Mouse (Mus musculus) limb, embryonic 10.5 days (tissue): ENCODE measurements around the gene Gpbp1. TPM values are rescaled to one million over a fixed set of nuclear protein-coding genes. Genes with fewer than 3 reads are reported as not detected.

Experiments
- DNase-seq: peaks from one replicate; pipeline ENCODE4 v3.0.0-alpha.2; 2017; ENCODE audit warnings: low spot score
- H3K27ac ChIP-seq: fragments of 300-500 bp; sonication (generic); 2 replicates; pipeline ENCODE4 v1.5.1; 2016; ENCODE audit warnings: mild to moderate bottlenecking
- H3K27me3 ChIP-seq: fragments of 300-500 bp; sonication (generic); 2 replicates; pipeline ENCODE4 v1.6.1; 2016; ENCODE audit warnings: low read depth, mild to moderate bottlenecking; ENCODE audit not compliant: poor library complexity, severe bottlenecking
- H3K36me3 ChIP-seq: fragments of 300-500 bp; sonication (generic); 2 replicates; pipeline ENCODE4 v1.6.1; 2016; ENCODE audit warnings: mild to moderate bottlenecking, moderate library complexity
- H3K4me1 ChIP-seq: fragments of 300-500 bp; sonication (generic); 2 replicates; pipeline ENCODE4 v1.6.1; 2016
- H3K4me3 ChIP-seq: fragments of 300-500 bp; sonication (generic); 2 replicates; pipeline ENCODE4 v1.5.1; 2016; ENCODE audit warnings: mild to moderate bottlenecking, moderate library complexity
- H3K9me3 ChIP-seq: fragments of 300-500 bp; sonication (generic); replicated peaks from 2 replicates; pipeline ENCODE4 v1.6.1; 2016; ENCODE audit warnings: mild to moderate bottlenecking
- WGBS: fragments of 180-500 bp; shearing (Covaris S2); methylation state at CpG from one replicate; pipeline ENCODE4 v1.1.7; 2016; 5-methylcytosine and 5-hydroxymethylcytosine counted together
- polyA plus RNA-seq: library from polyadenylated mRNA; unstranded; fragments of >200 nt; fragmentation: Nextera tagmentation; extraction: Ambion mirVana; gene quantifications from 2 replicates; pipeline ENCODE4 v1.2.1, GENCODE M21; 2016

Gpbp1 gene
- polyA plus RNA-seq, result 75.7 and 95.4 TPM in 2 replicates

DNA sequence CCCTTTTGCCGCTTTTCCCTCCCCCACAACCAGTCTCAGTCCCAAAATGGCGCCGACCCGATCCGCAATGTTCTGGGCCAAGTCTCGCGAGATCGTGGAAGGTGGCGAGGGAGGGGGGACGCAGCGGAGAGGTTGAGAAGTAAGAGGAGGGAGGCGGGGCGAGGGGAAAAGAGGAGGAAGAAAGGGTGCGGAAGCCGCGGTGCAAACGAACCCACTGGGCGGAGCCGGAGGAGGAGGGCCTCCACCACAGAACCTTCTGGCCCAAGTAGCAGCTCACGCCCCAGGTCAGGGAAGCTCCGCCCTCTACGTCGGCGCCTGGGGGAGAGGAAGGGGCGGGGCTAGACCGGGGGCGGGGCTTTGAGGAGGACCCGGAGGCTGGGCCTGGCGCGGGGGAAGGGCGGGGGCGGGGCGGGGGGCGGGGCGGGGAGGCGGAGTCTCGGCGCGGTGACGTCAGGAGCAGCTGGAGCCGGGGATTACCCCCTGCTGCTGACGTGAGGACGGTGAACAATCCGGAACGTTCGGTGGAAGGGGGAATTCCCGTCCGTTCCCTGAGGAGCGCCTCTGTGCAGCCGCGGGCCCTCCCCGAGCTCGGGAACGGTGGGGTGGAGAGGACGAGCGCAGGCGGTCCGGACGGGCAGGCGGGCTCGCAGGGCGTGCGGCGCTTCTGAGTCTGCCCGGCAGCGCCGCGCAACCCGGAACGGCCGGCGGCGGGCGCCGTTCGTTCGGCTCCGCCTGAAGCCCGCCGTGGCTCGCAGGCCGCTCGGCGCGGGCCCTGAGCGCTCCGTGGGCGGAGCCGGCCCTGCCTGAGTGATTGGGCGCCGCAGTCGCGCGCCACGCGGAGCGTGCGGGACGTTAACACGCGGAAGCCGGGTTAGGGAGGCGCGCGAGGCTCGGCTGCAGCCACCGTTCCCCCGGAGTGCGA, at the start of gene Gpbp1:
Gene Gpbp1, minus strand, starts transcription at position 310 of the 922 bp plus-strand sequence.
- Histone ChIP-seq H3K4me3 (peak within 1 kb of the TSS; percentile 94), H3K27me3 (peaks cover 25% of the 10 kb centered on the region), H3K9me3 (no peaks in the 10 kb centered on the region), H3K4me1 (peaks cover 29% of the 10 kb centered on the region), H3K36me3 (peaks cover 12% of the 10 kb centered on the region; the same call in 1 of the 2 replicates), H3K27ac (peak within 1 kb of the TSS; percentile 99)
- peak; percentile 99 for DNase-seq
- WGBS, result under 1% methylated on average over 99 of the region's 109 CpGs

DNA sequence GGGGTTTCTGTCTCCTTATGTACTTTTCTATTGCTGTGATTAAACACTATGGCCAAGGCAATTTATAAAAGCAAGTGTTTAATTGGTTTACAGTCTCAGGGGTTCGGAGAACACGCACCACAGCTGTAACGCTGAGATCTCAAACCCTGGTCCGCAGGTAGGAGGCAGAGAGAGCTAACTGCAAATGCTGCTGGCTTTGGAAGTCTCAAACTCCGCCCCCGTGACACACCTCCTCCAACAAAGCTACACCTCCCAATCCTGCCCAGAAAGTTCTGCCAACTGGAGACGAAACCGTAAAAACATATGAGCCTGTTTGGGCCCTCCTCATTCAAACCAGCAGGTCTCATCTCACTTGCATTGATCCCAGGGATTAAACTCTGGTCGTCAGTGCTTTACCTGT, 47.8 kb upstream of the Gpbp1 start:
- Histone ChIP-seq H3K36me3 (no peaks in the 10 kb centered on the region), H3K4me1 (no peaks in the 10 kb centered on the region), H3K27ac (no peak overlapping the region), H3K4me3 (no peak overlapping the region), H3K27me3 (no peaks in the 10 kb centered on the region), H3K9me3 (no peaks in the 10 kb centered on the region)
- 81% methylated on average over 9 of the region's 9 CpGs for WGBS
- no peak for DNase-seq

DNA sequence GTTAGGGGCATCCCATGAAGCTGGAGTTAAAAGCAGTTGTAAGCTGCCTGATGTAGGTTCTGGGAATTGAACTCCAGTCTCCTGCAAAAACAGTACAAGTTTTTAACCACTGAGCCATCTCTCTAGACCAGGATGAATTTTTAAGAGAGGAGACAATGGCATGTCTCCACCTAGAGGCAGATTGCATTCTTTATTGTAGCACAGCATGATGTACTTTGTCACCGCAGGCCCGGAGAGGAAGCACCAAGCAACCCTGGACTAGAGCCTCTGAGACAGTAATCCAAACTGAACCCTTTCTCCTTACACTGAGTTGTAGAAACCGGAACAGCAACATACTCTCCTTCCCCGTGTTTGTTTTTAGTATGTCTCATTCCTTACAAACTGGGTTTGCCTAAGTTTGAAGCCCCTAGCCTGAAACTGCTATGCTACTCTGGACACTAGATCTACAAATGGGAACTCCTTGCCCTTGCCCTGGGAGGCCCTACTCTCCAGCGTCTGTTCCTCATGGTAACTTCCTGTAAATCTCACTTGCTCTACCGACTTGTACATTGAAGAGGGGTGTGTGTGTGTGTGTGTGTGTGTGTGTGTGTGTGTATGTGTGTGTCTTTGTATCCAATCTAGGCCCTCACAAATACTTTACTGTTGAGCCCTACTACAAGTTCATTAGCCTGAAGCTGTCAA, 46.4 kb upstream of the Gpbp1 start:
- H3K4me3 ChIP-seq, result no peak overlapping the region
- no peak for DNase-seq
- H3K36me3 ChIP-seq, result no peaks in the 10 kb centered on the region
- H3K9me3 ChIP-seq, result no peaks in the 10 kb centered on the region
- no peak overlapping the region for H3K27ac ChIP-seq
- WGBS, result 86% methylated on average over 6 of the region's 6 CpGs
- no peaks in the 10 kb centered on the region for H3K27me3 ChIP-seq
- no peaks in the 10 kb centered on the region for H3K4me1 ChIP-seq

DNA sequence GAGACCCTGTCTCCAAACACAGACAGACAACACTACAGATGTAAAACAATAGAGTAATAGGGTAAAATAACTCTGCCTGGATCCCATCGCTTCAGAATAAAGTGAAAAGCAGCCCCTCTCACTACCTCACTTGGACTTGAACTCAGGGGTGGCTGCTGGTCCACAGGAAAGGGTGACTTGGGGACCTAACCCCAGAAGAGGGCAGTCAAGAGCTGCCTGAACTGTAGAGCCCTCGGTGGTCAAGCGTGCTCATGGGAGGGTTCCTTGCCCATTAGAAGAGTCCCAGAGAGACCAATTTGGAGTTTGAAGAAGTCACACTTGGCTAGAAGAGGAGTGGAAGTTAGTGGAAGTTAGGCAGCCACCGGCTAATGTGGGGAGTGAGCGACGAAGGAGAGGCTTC, 44.2 kb upstream of the Gpbp1 start:
- DNase-seq, result peak; percentile 35

DNA sequence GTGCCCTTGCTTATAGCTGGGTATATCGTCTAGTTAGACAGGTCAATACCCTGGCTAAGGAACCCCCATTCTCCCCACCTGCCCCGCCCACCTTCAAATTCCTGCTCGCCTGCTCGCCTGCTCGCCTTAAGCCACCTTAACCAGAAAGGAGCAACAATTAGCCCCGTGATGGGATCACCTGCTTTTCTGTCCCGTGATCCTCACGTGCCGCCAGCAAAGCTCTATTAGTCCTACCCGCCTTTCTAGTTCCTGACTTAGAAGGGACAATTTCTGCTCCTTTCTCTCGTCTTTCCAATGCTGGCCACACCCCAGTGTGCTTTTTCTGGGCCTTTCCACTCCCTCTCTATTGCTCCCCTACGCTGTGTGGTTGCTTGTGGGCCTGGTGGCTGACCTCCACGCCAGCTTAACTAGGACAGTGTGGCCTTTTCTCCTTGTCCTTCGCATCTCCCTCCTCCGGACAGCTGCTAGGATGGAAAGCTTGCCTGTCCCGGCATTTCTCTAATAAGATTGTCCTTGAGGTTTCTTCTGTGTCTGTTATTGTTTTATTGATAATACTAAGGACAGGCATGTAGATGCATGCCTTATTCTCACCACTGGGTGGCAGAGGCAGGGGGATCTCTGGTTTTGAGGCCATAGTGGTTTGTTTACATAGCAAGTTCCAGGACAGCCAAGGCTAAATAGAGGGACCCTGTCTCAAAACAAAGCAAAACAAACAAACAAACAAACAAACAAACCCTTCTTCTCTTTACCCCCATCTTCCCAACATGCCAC, 42.5 kb upstream of the Gpbp1 start:
- Histone ChIP-seq H3K9me3 (no peaks in the 10 kb centered on the region), H3K4me3 (no peak overlapping the region), H3K36me3 (no peaks in the 10 kb centered on the region), H3K27ac (no peak overlapping the region), H3K4me1 (no peaks in the 10 kb centered on the region), H3K27me3 (no peaks in the 10 kb centered on the region)
- no peak for DNase-seq
- WGBS, result 91% methylated on average over 16 of the region's 16 CpGs

More for the DNA sequence above, 44.2 kb upstream of the Gpbp1 start:
- Histone ChIP-seq H3K9me3 (no peaks in the 10 kb centered on the region), H3K4me3 (no peak overlapping the region), H3K27ac (no peak overlapping the region), H3K4me1 (no peaks in the 10 kb centered on the region), H3K27me3 (no peaks in the 10 kb centered on the region), H3K36me3 (no peaks in the 10 kb centered on the region)
- WGBS, result 69% methylated on average over 6 of the region's 6 CpGs

DNA sequence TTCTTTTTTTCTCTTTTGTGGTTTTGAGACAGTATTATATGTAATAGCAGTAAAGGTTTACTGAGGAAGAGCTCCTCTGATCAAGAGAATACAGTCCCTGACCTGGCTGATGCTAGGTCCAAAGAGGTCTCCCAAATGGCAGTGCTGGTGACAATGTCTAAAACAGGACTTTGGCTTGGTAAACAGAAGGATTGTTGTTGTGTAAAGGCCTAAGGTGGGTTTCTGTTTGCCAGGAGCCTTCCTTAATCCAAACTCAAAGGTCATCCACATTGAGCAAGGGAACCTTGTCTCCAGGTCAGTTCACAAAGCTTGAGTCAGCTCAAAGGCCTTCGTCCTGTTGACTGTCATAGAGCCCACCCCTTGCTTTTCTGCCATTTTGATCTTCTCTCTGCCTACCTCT, 41.8 kb upstream of the Gpbp1 start:
- H3K4me1 ChIP-seq, result no peaks in the 10 kb centered on the region
- no peak overlapping the region for H3K27ac ChIP-seq
- no peak for DNase-seq
- H3K36me3 ChIP-seq, result no peaks in the 10 kb centered on the region
- 86% methylated on average over 1 of the region's 1 CpGs for WGBS
- H3K9me3 ChIP-seq, result no peaks in the 10 kb centered on the region
- no peak overlapping the region for H3K4me3 ChIP-seq
- no peaks in the 10 kb centered on the region for H3K27me3 ChIP-seq

DNA sequence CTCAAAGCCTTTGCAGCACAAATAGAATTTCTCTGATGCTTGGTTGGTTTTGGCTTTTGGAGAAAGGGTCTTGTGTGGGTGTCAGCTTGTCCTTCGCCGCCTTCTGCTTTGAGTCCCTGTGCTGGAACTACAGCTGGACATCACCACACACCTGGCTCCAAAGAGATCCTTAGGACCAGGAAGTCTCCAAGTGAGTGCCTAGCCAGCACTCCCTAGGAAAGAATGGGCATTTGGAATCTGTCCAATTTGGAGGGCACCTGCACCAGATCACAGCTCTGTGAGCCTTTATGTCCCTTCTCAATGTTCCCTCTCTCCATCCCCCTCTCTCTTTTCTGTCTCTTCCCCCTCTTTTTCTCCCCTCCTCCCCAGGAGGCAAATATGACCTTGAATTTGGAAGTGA, 34.4 kb upstream of the Gpbp1 start:
- Histone ChIP-seq H3K27ac (no peak overlapping the region), H3K4me1 (no peaks in the 10 kb centered on the region), H3K9me3 (no peaks in the 10 kb centered on the region), H3K27me3 (no peaks in the 10 kb centered on the region), H3K4me3 (no peak overlapping the region), H3K36me3 (no peaks in the 10 kb centered on the region)
- no peak for DNase-seq
- WGBS, result 100% methylated on average over 2 of the region's 2 CpGs

DNA sequence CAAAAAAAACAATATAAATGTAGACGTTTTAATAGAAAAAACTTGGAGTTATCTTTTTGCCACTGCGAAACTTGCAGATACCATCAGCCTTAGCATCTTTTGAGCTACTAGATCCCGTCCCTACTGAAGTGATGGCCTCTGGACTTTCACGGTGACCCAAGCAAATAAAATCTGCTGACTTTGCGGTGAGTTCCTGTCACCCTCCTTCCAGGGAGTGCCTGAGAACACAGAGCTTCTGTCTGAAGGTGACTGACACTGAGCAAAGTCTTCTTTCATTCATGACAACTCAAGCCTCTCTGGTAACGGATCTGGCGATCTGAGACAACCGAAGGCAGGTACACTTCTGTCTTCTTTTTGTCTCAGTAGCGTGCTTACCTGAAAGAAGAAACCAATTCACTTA, 32.4 kb upstream of the Gpbp1 start:
- WGBS, result 86% methylated on average over 9 of the region's 9 CpGs
- no peak for DNase-seq
- no peaks in the 10 kb centered on the region for H3K4me1 ChIP-seq
- no peaks in the 10 kb centered on the region for H3K27me3 ChIP-seq
- no peaks in the 10 kb centered on the region for H3K9me3 ChIP-seq
- no peak overlapping the region for H3K27ac ChIP-seq
- no peak overlapping the region for H3K4me3 ChIP-seq
- H3K36me3 ChIP-seq, result no peaks in the 10 kb centered on the region

DNA sequence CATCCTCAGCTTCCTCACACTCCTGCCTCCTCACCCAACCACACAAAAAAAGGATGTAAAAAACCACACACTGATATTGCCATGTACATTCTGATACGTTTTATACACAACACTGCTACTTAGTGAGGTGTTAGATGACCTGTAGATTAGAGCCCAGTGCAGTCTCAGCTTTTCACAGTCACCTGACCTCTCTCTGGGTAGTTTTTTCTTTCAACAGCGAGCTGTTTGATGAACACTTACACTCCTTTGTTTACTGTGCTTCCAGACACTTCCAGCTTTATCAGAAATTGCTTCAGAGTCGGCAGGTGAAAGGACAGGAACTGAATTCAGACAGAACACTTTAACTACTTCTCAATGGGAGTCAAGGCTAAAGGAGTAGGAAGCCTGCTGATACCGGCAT, 30.5 kb upstream of the Gpbp1 start:
- DNase-seq, result no peak

DNA sequence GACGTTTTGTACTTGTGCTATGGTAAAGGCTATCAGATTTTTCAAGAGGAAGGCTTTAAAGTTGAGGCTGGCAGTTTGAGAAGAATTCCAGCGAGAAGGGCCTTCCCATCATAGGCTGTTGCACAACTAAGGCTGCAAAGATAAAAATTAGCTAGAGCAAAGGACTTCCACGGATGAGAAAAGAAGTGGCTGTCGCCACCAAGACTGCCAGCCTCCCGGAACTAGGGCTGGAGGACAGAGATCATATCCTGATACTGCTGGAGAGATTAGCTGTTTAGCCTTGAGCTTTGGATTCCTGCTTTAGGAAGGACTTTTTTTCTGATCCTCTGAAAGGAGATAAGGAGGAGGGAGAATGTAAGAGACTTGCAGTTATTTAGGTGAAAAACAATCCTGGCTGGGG, 28.4 kb upstream of the Gpbp1 start:
- no peak for DNase-seq
- no peaks in the 10 kb centered on the region for H3K36me3 ChIP-seq
- no peak overlapping the region for H3K27ac ChIP-seq
- H3K27me3 ChIP-seq, result no peaks in the 10 kb centered on the region
- no peaks in the 10 kb centered on the region for H3K4me1 ChIP-seq
- 78% methylated on average over 5 of the region's 5 CpGs for WGBS
- H3K4me3 ChIP-seq, result no peak overlapping the region
- H3K9me3 ChIP-seq, result no peaks in the 10 kb centered on the region

More for the DNA sequence above, 30.5 kb upstream of the Gpbp1 start:
- Histone ChIP-seq H3K4me1 (no peaks in the 10 kb centered on the region), H3K9me3 (no peaks in the 10 kb centered on the region), H3K4me3 (no peak overlapping the region), H3K36me3 (no peaks in the 10 kb centered on the region), H3K27ac (no peak overlapping the region), H3K27me3 (no peaks in the 10 kb centered on the region)
- 74% methylated on average over 4 of the region's 4 CpGs for WGBS

DNA sequence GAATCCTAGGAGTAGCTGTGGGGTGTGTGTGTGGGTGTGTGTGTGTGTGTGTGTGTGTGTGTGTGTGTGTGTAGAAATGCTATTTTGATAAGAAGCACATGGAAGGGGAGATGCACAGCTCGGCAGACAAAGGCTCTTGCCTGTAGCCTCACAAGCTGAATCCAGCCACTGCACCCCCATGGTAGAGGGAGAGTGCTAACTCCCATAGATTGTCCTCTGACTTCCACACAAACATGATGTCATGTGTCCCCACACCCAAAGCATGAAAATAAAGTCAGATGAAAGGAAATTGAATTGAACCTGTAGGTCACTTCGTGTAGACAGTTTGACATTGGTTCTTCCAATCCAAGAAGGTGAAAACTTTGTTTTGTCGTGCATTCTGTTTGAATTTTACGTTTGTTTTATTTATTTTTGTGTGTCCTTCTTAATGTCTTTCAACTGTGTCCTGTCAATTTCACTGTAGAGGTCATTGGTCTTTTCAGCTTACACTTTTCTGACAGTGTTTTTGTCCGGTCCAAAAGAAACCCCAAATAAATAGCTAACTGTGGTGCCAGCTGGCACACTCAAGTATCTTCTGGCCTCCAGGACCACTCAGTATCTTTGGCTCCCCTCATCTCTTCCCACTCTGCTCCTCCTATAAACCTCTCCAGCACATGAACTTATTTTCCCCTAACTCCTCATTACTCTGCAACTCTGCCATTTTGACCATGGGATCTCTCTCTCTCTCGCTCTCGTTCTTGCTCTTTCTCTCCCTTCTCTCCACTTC, 26.7 kb upstream of the Gpbp1 start:
- no peaks in the 10 kb centered on the region for H3K36me3 ChIP-seq
- 90% methylated on average over 7 of the region's 7 CpGs for WGBS
- H3K9me3 ChIP-seq, result no peaks in the 10 kb centered on the region
- no peak overlapping the region for H3K27ac ChIP-seq
- DNase-seq, result no peak
- H3K27me3 ChIP-seq, result no peaks in the 10 kb centered on the region
- no peaks in the 10 kb centered on the region for H3K4me1 ChIP-seq
- H3K4me3 ChIP-seq, result no peak overlapping the region

DNA sequence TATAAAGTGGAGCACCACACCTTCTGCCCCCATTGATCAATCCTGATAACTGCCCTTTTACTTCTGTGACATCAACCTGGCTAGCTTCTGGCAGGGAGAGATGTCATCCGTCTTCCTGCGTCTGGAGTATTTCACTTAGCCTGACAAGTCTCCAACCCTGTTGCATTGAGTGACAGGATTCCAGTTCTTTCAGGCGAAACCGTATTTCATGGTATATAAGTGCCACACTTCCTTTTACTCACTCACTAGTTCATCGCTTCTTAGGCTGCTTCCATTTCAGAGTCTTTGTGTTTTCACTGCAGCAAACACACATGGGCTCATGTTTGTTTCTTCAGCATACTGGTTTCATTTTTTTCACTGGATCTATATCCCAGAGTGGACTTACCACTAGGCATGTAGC, 19.5 kb upstream of the Gpbp1 start:
- H3K36me3 ChIP-seq, result no peaks in the 10 kb centered on the region
- 27% methylated on average over 5 of the region's 5 CpGs for WGBS
- no peaks in the 10 kb centered on the region for H3K27me3 ChIP-seq
- peaks cover 8% of the 10 kb centered on the region; the same call in 1 of the 2 replicates for H3K4me1 ChIP-seq
- H3K27ac ChIP-seq, result no peak overlapping the region
- no peak for DNase-seq
- H3K9me3 ChIP-seq, result no peaks in the 10 kb centered on the region
- no peak overlapping the region for H3K4me3 ChIP-seq
